In genomic region chr5:113538826-113539225, GRCm38 (mm10) we compare ENCODE assay signal across 34 mouse cellular contexts. TPM values are rescaled to one million over a fixed set of nuclear protein-coding genes. Genes with fewer than 3 reads are reported as not detected.
DNase-seq lines count a peak whose midpoint lies in the region; ATAC-seq lines count a peak whose summit lies in the region.
"Had no signal": no experiment of that assay in that cellular context is flagged by ENCODE, and none has a peak within 500 bp of the region (broad histone marks: within the 10 kb centered on the region; RNA-seq: fewer than 3 reads in every experiment).

No protein-coding gene starts in this region.

- H3K27ac ChIP-seq in heart, embryonic 12.5 days (ENCODE audit: poor library complexity, severe bottlenecking): no peak overlapping the region
- H3K27ac ChIP-seq: forebrain, embryonic 13.5 days; heart, embryonic 15.5 days; hindbrain, embryonic 12.5 days; hindbrain, postnatal 0 days; limb, embryonic 10.5 days; limb, embryonic 15.5 days; liver, embryonic 13.5 days; midbrain, embryonic 12.5 days; stomach, embryonic 15.5 days had no signal

- H3K27me3 ChIP-seq in heart, embryonic 12.5 days (replicated peaks): peaks cover 38% of the 10 kb centered on the region
- H3K27me3 ChIP-seq: forebrain, embryonic 13.5 days; limb, embryonic 15.5 days; stomach, embryonic 15.5 days had no signal

- 0 out of 2 replicates have a peak, but pooled peaks cover 3% of the 10 kb centered on the region for H3K4me1 ChIP-seq in heart, embryonic 12.5 days (replicated peaks)
- H3K4me1 ChIP-seq: heart, embryonic 15.5 days; stomach, embryonic 15.5 days had no signal

- H3K4me3 ChIP-seq in heart, embryonic 12.5 days: no peak overlapping the region
- H3K4me3 ChIP-seq: forebrain, embryonic 13.5 days; heart, embryonic 15.5 days; hindbrain, embryonic 12.5 days; limb, embryonic 10.5 days; limb, embryonic 15.5 days; liver, embryonic 13.5 days; midbrain, embryonic 12.5 days; myocyte; stomach, embryonic 15.5 days had no signal

- ATAC-seq in activated CD4-positive, CD25-positive, alpha-beta regulatory T cell, adult 4 months: peak; percentile 65
- ATAC-seq in heart, embryonic 12.5 days (ENCODE audit: insufficient number of reproducible peaks, low FRiP score): no peak
- ATAC-seq: forebrain, embryonic 13.5 days; hindbrain, postnatal 0 days; intestine, postnatal 0 days had no signal

- H3K9me3 ChIP-seq in heart, embryonic 12.5 days (replicated peaks): no peaks in the 10 kb centered on the region
- H3K9me3 ChIP-seq: forebrain, embryonic 13.5 days; heart, embryonic 15.5 days; hindbrain, embryonic 12.5 days; limb, embryonic 10.5 days; limb, embryonic 15.5 days; liver, embryonic 13.5 days; midbrain, embryonic 12.5 days; stomach, embryonic 15.5 days had no signal

- no peak overlapping the region for H3K4me2 ChIP-seq in heart, embryonic 12.5 days
- H3K4me2 ChIP-seq: forebrain, embryonic 13.5 days; heart, embryonic 15.5 days; hindbrain, embryonic 12.5 days; limb, embryonic 15.5 days; liver, embryonic 13.5 days; midbrain, embryonic 12.5 days; stomach, embryonic 15.5 days had no signal

- H3K9ac ChIP-seq in heart, embryonic 12.5 days: no peak overlapping the region
- H3K9ac ChIP-seq: forebrain, embryonic 13.5 days; heart, embryonic 15.5 days; hindbrain, embryonic 12.5 days; limb, embryonic 15.5 days; liver, embryonic 13.5 days; midbrain, embryonic 12.5 days; stomach, embryonic 15.5 days had no signal

- H3K36me3 ChIP-seq in heart, embryonic 12.5 days: no peaks in the 10 kb centered on the region
- H3K36me3 ChIP-seq: heart, embryonic 15.5 days; hindbrain, embryonic 12.5 days; limb, embryonic 10.5 days; limb, embryonic 15.5 days; liver, embryonic 13.5 days; midbrain, embryonic 12.5 days; stomach, embryonic 15.5 days had no signal

- peak; percentile 12 for DNase-seq in thymus, postnatal 14 days
- DNase-seq in thymus, postnatal 0 days (ENCODE audit: low spot score): no peak
- DNase-seq in naive thymus-derived CD4-positive, alpha-beta T cell, adult 2 months (ENCODE audit: low read depth): peak; percentile 60
- DNase-seq in adrenal gland, postnatal 36 days: no peak
- no peak for DNase-seq in Muller cell, postnatal 12 days (ENCODE audit: inconsistent ontology term)
- DNase-seq: adrenal gland, adult 8-10 months; cerebellum, adult 8-10 months; cerebellum, postnatal 36 days; gastrocnemius, postnatal 14 days; kidney, adult 9 months; kidney, postnatal 14 days; layer of hippocampus, adult 9-11 months; liver, embryonic 13.5 days; lung, adult 2 months; lung, postnatal 10 days; retina, postnatal 1 day; right cerebral cortex, postnatal 14 days; spleen, adult 18-20 months; thymus, postnatal 25 days had no signal

- 71% methylated on average over 1 of the region's 1 CpGs for WGBS in heart, embryonic 12.5 days

RNA-seq across cellular contexts. Expression of gene Wscd2, which starts 48.7 kb away (rescaled TPM):
- 0.10 and 0.23 TPM in 2 replicates for polyA plus RNA-seq in thymus, postnatal 0 days (2015; fragmentation: Nextera tagmentation; extraction: Ambion mirVana)
- 1 to 10 TPM; 1.6 to 2.2 TPM for polyA plus RNA-seq in activated CD4-positive, CD25-positive, alpha-beta regulatory T cell, adult 4 months (2017; shearing (Covaris generic))
- total RNA-seq in adrenal gland, postnatal 36 days (2021): 1 to 10 TPM; 2.7 to 4.6 TPM
- 5.4 TPM in 2 replicates for polyA plus RNA-seq in heart, embryonic 12.5 days (2016; fragmentation: Nextera tagmentation; extraction: Ambion mirVana)
- total RNA-seq: granulocyte monocyte progenitor cell, adult 5-6 weeks; megakaryocyte progenitor cell, adult 5-6 weeks; MEL had no signal
- polyA plus RNA-seq: myocyte had no signal

Comparison
In these comparisons a context has a peak if more than half of its experiments do, and no peak if none do; other contexts are left out.
1. DNase-seq: peak in thymus, postnatal 14 days (single experiment) and naive thymus-derived CD4-positive, alpha-beta T cell, adult 2 months (single experiment); none in thymus, postnatal 0 days (single experiment), adrenal gland, postnatal 36 days (0 of 2) and Muller cell, postnatal 12 days (single experiment).